Mouse (Mus musculus): ENCODE measurements around the gene BC030870. TPM values are rescaled to one million over a fixed set of nuclear protein-coding genes. Genes with fewer than 3 reads are reported as not detected.

Gene BC030870
- polyA plus RNA-seq, 1 experiment from 2014 or later: not detected

GRCm38 (mm10) chr8:65107936-65108718 is 21.2 kb downstream of the BC030870 start:
- ATAC-seq (ENCODE audit: low FRiP score): no peak
- Histone ChIP-seq H3K4me1 (no peaks in the 10 kb centered on the region), H3K4me3 (replicated peaks) (no peak overlapping the region), H3K27ac (no peak overlapping the region), H3K9ac (no peak overlapping the region), H3K4me2 (no peak overlapping the region), H3K36me3 (replicated peaks) (no peaks in the 10 kb centered on the region), H3K27me3 (no peaks in the 10 kb centered on the region), H3K9me3 (no peaks in the 10 kb centered on the region)
- 96% methylated on average over 25 of the region's 25 CpGs for WGBS

DNA sequence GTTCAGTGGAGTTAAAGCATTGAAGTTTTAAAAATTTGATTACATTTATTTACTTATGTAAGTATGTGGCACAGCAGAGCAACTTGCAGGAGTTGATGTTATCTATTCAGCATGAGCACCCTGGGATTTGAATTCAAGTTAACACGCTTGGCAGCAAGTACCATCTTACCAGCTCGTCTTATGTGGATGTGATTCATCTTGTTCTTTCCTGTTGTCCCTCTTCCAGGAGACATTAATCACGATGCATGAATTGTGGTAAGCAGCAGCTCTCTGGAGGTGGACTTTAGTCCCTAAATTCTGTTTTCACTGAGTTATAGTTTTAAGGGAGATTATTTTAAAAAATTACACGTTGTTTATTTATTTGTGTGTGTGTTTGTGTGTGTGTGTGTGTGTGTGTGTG is 25.3 kb downstream of the BC030870 start:
- no peak overlapping the region for H3K9ac ChIP-seq
- ATAC-seq (ENCODE audit: low FRiP score): no peak
- H3K4me1 ChIP-seq: no peaks in the 10 kb centered on the region
- no peak overlapping the region for H3K27ac ChIP-seq
- H3K4me2 ChIP-seq: no peak overlapping the region
- no peaks in the 10 kb centered on the region for H3K36me3 ChIP-seq (replicated peaks)
- H3K9me3 ChIP-seq: no peaks in the 10 kb centered on the region
- 86% methylated on average over 4 of the region's 4 CpGs for WGBS
- H3K27me3 ChIP-seq: no peaks in the 10 kb centered on the region
- H3K4me3 ChIP-seq (replicated peaks): no peak overlapping the region

DNA sequence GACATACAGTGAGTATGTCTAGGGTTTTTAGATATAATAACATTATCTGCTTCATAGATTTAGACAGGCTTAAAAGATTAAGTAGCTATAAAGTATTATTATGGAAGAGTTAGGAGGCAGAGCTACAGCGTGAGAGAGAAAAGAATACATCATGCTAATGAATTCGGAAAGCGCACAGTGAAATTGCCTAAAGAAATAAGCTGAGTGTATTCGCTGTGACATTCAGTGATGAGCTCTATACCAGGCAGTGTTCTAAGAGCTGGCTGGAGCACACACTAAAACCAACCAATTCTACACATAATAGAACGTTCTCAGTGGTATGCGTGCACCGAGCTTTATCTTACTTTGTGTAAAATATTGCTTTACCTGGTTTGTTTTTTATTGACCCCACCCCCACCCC is 25.7 kb downstream of the BC030870 start:
- Histone ChIP-seq H3K9ac (no peak overlapping the region), H3K4me2 (no peak overlapping the region), H3K27ac (no peak overlapping the region), H3K36me3 (replicated peaks) (no peaks in the 10 kb centered on the region), H3K27me3 (no peaks in the 10 kb centered on the region), H3K9me3 (no peaks in the 10 kb centered on the region), H3K4me1 (no peaks in the 10 kb centered on the region), H3K4me3 (replicated peaks) (no peak overlapping the region)
- WGBS: 70% methylated on average over 7 of the region's 7 CpGs
- no peak for ATAC-seq (ENCODE audit: low FRiP score)

GRCm38 (mm10) chr8:65099735-65100134 is 29.6 kb downstream of the BC030870 start:
- WGBS: 59% methylated on average over 3 of the region's 3 CpGs
- Histone ChIP-seq H3K4me1 (no peaks in the 10 kb centered on the region), H3K27ac (no peak overlapping the region), H3K27me3 (no peaks in the 10 kb centered on the region), H3K9me3 (no peaks in the 10 kb centered on the region), H3K4me3 (replicated peaks) (no peak overlapping the region), H3K4me2 (no peak overlapping the region), H3K36me3 (replicated peaks) (no peaks in the 10 kb centered on the region), H3K9ac (no peak overlapping the region)
- no peak for ATAC-seq (ENCODE audit: low FRiP score)

DNA sequence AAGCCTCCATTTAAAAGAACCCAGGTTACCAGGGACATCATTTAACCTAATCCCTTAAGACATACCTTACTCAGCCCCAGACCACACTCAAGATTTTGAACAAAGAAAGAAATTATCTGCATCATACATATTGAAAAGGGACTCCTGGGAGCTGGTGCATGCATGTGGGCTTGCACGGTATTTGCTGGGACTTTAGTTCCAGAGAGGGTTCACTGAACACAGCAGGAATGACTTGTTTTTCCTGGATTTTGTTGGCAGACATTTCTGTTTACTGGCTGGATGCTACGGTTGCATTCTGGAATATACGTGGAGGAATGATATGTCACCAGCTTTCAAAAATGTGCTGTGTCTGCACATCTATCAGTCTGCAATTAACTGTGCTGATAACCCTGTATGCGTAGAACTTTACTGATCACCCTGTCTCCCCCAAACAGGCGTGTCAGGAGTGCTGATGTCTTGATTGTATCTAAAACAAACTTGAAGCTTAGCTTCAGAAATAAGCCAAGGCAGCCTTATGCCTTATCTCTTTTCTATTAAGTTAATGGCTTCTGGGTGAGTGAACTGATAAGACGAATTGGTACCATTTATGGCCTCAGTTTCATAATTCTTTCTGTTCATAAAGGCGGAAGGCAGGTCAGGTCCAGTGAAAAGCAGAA is 31.5 kb downstream of the BC030870 start:
- WGBS: 85% methylated on average over 7 of the region's 7 CpGs
- no peak for ATAC-seq (ENCODE audit: low FRiP score)
- H3K4me2 ChIP-seq: no peak overlapping the region
- H3K9me3 ChIP-seq: no peaks in the 10 kb centered on the region
- no peak overlapping the region for H3K27ac ChIP-seq
- H3K9ac ChIP-seq: no peak overlapping the region
- no peaks in the 10 kb centered on the region for H3K4me1 ChIP-seq
- H3K4me3 ChIP-seq (replicated peaks): no peak overlapping the region
- no peaks in the 10 kb centered on the region for H3K36me3 ChIP-seq (replicated peaks)
- H3K27me3 ChIP-seq: no peaks in the 10 kb centered on the region

- no peak for ATAC-seq (ENCODE audit: low FRiP score)
These were observed 39.6 kb downstream of the BC030870 start for GRCm38 (mm10) chr8:65089781-65090180.

DNA sequence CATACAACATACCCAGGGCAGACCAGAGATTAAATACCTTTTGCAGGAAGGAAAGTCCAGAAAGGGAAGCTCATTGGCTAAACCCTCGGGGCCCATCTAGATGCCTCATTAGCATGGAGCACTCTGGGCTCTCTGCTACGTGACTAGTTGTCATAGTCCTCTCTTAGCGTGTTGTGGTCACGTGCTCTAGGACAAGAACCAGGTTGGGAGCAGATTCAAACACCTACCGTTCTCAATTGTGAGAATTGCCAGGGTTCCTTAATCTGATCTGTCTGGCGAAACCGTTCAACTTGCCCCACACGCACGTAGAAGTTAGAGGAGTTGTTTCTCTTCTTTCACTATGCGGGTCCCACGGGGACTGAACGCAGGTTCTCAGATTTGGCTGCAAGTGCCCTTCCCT is 41.2 kb downstream of the BC030870 start:
- Histone ChIP-seq H3K27me3 (no peaks in the 10 kb centered on the region), H3K9ac (no peak overlapping the region), H3K4me1 (no peaks in the 10 kb centered on the region), H3K36me3 (replicated peaks) (no peaks in the 10 kb centered on the region), H3K9me3 (no peaks in the 10 kb centered on the region), H3K27ac (no peak overlapping the region), H3K4me3 (replicated peaks) (no peak overlapping the region), H3K4me2 (no peak overlapping the region)
- ATAC-seq (ENCODE audit: low FRiP score): no peak
- WGBS: 93% methylated on average over 12 of the region's 12 CpGs

More at GRCm38 (mm10) chr8:65089781-65090180, 39.6 kb downstream of the BC030870 start:
- Histone ChIP-seq H3K9me3 (no peaks in the 10 kb centered on the region), H3K27ac (no peak overlapping the region), H3K36me3 (replicated peaks) (no peaks in the 10 kb centered on the region), H3K9ac (no peak overlapping the region), H3K4me2 (no peak overlapping the region), H3K4me3 (replicated peaks) (no peak overlapping the region), H3K27me3 (no peaks in the 10 kb centered on the region), H3K4me1 (no peaks in the 10 kb centered on the region)
- 84% methylated on average over 7 of the region's 7 CpGs for WGBS

DNA sequence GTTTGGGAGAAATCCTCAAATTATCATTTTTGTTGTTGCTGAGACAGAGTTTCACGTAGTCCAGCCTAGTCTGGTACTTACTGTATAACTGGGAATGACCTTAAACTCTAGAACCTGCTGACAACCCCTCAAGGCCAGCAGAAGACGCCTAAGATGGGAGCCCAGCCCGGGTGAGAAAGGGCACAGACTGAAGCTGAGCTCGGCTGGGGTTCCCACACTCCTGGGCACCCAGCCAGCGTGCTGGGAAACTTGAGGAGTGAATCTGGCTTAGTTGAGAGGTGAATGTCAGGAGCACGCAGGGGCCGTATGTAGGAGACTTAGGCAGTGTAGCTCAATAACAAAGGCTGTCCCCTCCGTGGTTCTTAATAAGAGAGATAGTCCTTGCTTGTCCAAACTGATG is 41.7 kb downstream of the BC030870 start:
- Histone ChIP-seq H3K36me3 (replicated peaks) (no peaks in the 10 kb centered on the region), H3K9ac (no peak overlapping the region), H3K4me3 (replicated peaks) (no peak overlapping the region), H3K9me3 (no peaks in the 10 kb centered on the region), H3K4me2 (no peak overlapping the region), H3K27ac (no peak overlapping the region), H3K4me1 (no peaks in the 10 kb centered on the region), H3K27me3 (no peaks in the 10 kb centered on the region)
- WGBS: 82% methylated on average over 8 of the region's 8 CpGs
- ATAC-seq (ENCODE audit: low FRiP score): no peak

GRCm38 (mm10) chr8:65085680-65086079 is 43.7 kb downstream of the BC030870 start:
- no peaks in the 10 kb centered on the region for H3K36me3 ChIP-seq (replicated peaks)
- 78% methylated on average over 2 of the region's 2 CpGs for whole genome bisulfite sequencing
- no peak overlapping the region for H3K9ac ChIP-seq
- no peak overlapping the region for H3K4me2 ChIP-seq
- H3K4me1 ChIP-seq: no peaks in the 10 kb centered on the region
- ATAC-seq (ENCODE audit: low FRiP score): no peak
- H3K9me3 ChIP-seq: no peaks in the 10 kb centered on the region
- H3K27me3 ChIP-seq: no peaks in the 10 kb centered on the region
- no peak overlapping the region for H3K27ac ChIP-seq
- H3K4me3 ChIP-seq (replicated peaks): no peak overlapping the region

- no peaks in the 10 kb centered on the region for H3K9me3 ChIP-seq
- H3K36me3 ChIP-seq (replicated peaks): no peaks in the 10 kb centered on the region
- no peak for ATAC-seq (ENCODE audit: low FRiP score)
- H3K27me3 ChIP-seq: no peaks in the 10 kb centered on the region
- H3K4me1 ChIP-seq: no peaks in the 10 kb centered on the region
- no peak overlapping the region for H3K4me2 ChIP-seq
- 87% methylated on average over 9 of the region's 9 CpGs for WGBS
- H3K4me3 ChIP-seq (replicated peaks): no peak overlapping the region
- no peak overlapping the region for H3K9ac ChIP-seq
- no peak overlapping the region for H3K27ac ChIP-seq
These were observed 48.6 kb downstream of the BC030870 start for GRCm38 (mm10) chr8:65080731-65081130.

GRCm38 (mm10) chr8:65074733-65075132 is 54.6 kb downstream of the BC030870 start, which contains the start of gene Gm10663:
Gene Gm10663, plus strand, starts transcription at chr8:65075033.
- no peak within 1 kb of the TSS for H3K4me3 ChIP-seq (replicated peaks)
- H3K27me3 ChIP-seq: no peaks in the 10 kb centered on the region
- no peaks in the 10 kb centered on the region for H3K9me3 ChIP-seq
- 92% methylated on average over 2 of the region's 2 CpGs for WGBS
- H3K4me1 ChIP-seq: no peaks in the 10 kb centered on the region
- H3K36me3 ChIP-seq (replicated peaks): no peaks in the 10 kb centered on the region
- no peak within 1 kb of the TSS for H3K4me2 ChIP-seq
- no peak for ATAC-seq (ENCODE audit: low FRiP score)
- no peak within 1 kb of the TSS for H3K27ac ChIP-seq
- no peak within 1 kb of the TSS for H3K9ac ChIP-seq

GRCm38 (mm10) chr8:65070996-65071395 is 58.4 kb downstream of the BC030870 start:
- ATAC-seq (ENCODE audit: low FRiP score): no peak
- Histone ChIP-seq H3K27ac (no peak overlapping the region), H3K4me3 (replicated peaks) (no peak overlapping the region), H3K4me1 (peaks cover 5% of the 10 kb centered on the region; the same call in 1 of the 2 replicates), H3K9me3 (no peaks in the 10 kb centered on the region), H3K9ac (no peak overlapping the region), H3K36me3 (replicated peaks) (no peaks in the 10 kb centered on the region), H3K4me2 (no peak overlapping the region), H3K27me3 (no peaks in the 10 kb centered on the region)
- WGBS: 71% methylated on average over 4 of the region's 4 CpGs

DNA sequence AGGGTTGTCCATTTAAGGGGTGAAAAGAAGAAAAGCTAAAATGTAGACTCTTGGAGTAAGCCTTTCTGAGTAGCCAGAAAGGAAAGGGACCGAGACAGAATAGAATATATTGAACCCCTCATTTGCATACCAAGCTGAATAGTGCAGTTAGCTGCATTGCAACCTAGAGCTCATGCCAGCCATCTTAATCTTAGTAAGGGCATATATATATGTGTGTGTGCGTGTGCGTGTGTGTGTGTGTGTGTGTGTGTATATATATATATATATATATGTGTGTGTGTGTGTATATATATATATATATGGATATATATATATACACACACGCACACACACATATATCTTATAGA is 60.9 kb downstream of the BC030870 start:
- Histone ChIP-seq H3K4me3 (replicated peaks) (no peak overlapping the region), H3K4me1 (peaks cover 5% of the 10 kb centered on the region; the same call in 1 of the 2 replicates), H3K27ac (peak overlapping the region; percentile 59; the same call in 1 of the 2 replicates), H3K27me3 (no peaks in the 10 kb centered on the region), H3K4me2 (peak overlapping the region; percentile 31), H3K9ac (no peak overlapping the region), H3K36me3 (replicated peaks) (no peaks in the 10 kb centered on the region), H3K9me3 (no peaks in the 10 kb centered on the region)
- peak; percentile 78 for ATAC-seq (ENCODE audit: low FRiP score)
- 51% methylated on average over 4 of the region's 4 CpGs for WGBS
